8 mouse cellular contexts compared by ENCODE assay signal in genomic region chr3:97680631-97681320, GRCm38 (mm10). TPM values are rescaled to one million over a fixed set of nuclear protein-coding genes. Genes with fewer than 3 reads are reported as not detected.
DNase-seq lines count a peak whose midpoint lies in the region; ATAC-seq and TF ChIP-seq lines count a peak whose summit lies in the region.

No protein-coding gene starts in this region.

- H3K9me3 ChIP-seq in heart, embryonic 13.5 days = no peaks in the 10 kb centered on the region
- H3K9me3 ChIP-seq in kidney, postnatal 0 days (replicated peaks; ENCODE audit: low read length) = no peaks in the 10 kb centered on the region
- no peaks in the 10 kb centered on the region for H3K9me3 ChIP-seq in liver, embryonic 12.5 days (replicated peaks)

- H3K9ac ChIP-seq in heart, embryonic 13.5 days = peak overlapping the region; percentile 77
- peak overlapping the region; percentile 48; the same call in 1 of the 2 replicates for H3K9ac ChIP-seq in kidney, postnatal 0 days (ENCODE audit: low read depth, low read length)
- H3K9ac ChIP-seq in liver, embryonic 12.5 days = peak overlapping the region; percentile 63

- no peak for TF ChIP-seq POLR2A in myocyte (IDR thresholded peaks at IDR 0.05; ENCODE audit: insufficient read length, low read depth)

- no peaks in the 10 kb centered on the region for H3K36me3 ChIP-seq in heart, embryonic 13.5 days
- H3K36me3 ChIP-seq in kidney, postnatal 0 days (ENCODE audit: insufficient read depth, low read length) = no peaks in the 10 kb centered on the region
- H3K36me3 ChIP-seq in liver, embryonic 12.5 days = no peaks in the 10 kb centered on the region
- no peaks in the 10 kb centered on the region for H3K36me3 ChIP-seq in myocyte (ENCODE audit: control insufficient read depth, insufficient read depth)
- no peaks in the 10 kb centered on the region for H3K36me3 ChIP-seq in splenic B cell, adult 2 months (ENCODE audit: control insufficient read depth, insufficient read depth, low read length, poor library complexity, severe bottlenecking)

- peak; percentile 85 for ATAC-seq in CD4-positive, CD25-positive, alpha-beta regulatory T cell, adult 4 months
- ATAC-seq in erythroid progenitor cell, adult 5-6 weeks (replicated peaks; ENCODE audit: low FRiP score, poor library complexity, severe bottlenecking) = peak; percentile 73
- peak; percentile 37; the same call in 1 of the 2 replicates for ATAC-seq in heart, embryonic 13.5 days (ENCODE audit: extremely low read depth, insufficient number of reproducible peaks, low FRiP score, low TSS enrichment)
- peak; percentile 50 for ATAC-seq in kidney, postnatal 0 days (replicated peaks; ENCODE audit: low FRiP score, low read depth)
- peak; percentile 80 for ATAC-seq in liver, embryonic 12.5 days

- H3ac ChIP-seq in myocyte (ENCODE audit: control insufficient read depth, insufficient read length) = no peak overlapping the region

- DNase-seq in c-Kit-negative CD71-positive TER-119-positive erythroid progenitor cells, embryonic 14.5 days (ENCODE audit: low read depth, low spot score) = peak; percentile 32
- peak; percentile 73 for DNase-seq in kidney, postnatal 0 days (ENCODE audit: low spot score)
- DNase-seq in splenic B cell, adult 2 months (ENCODE audit: low read depth, low spot score) = peak; percentile 89

- no peak overlapping the region; the same call in 1 of the 2 replicates for H3K27ac ChIP-seq in heart, embryonic 13.5 days (replicated peaks)
- H3K27ac ChIP-seq in kidney, postnatal 0 days = no peak overlapping the region
- no peak overlapping the region for H3K27ac ChIP-seq in liver, embryonic 12.5 days

- peak; percentile 86 for TF ChIP-seq CTCF in kidney, postnatal 0 days (IDR thresholded peaks at IDR 0.05; ENCODE audit: low read depth)

- H3K79me2 ChIP-seq in myocyte (ENCODE audit: control insufficient read depth, insufficient read depth) = no peaks in the 10 kb centered on the region

- peaks cover 9% of the 10 kb centered on the region for H3K27me3 ChIP-seq in heart, embryonic 13.5 days (replicated peaks)
- no peaks in the 10 kb centered on the region for H3K27me3 ChIP-seq in kidney, postnatal 0 days (ENCODE audit: insufficient read depth, low read length)
- H3K27me3 ChIP-seq in liver, embryonic 12.5 days (replicated peaks) = peaks cover 30% of the 10 kb centered on the region
- H3K27me3 ChIP-seq in myocyte (ENCODE audit: control insufficient read depth, insufficient read depth, insufficient read length) = no peaks in the 10 kb centered on the region
- no peaks in the 10 kb centered on the region for H3K27me3 ChIP-seq in splenic B cell, adult 2 months (ENCODE audit: control insufficient read depth, insufficient read depth, low read length, poor library complexity, severe bottlenecking)

- peak overlapping the region; percentile 55 for H3K4me3 ChIP-seq in heart, embryonic 13.5 days
- peak overlapping the region; percentile 35 for H3K4me3 ChIP-seq in kidney, postnatal 0 days (replicated peaks; ENCODE audit: low read depth, low read length)
- peak overlapping the region; percentile 54 for H3K4me3 ChIP-seq in liver, embryonic 12.5 days
- peak overlapping the region; percentile 14 for H3K4me3 ChIP-seq in myocyte

- H3K4me2 ChIP-seq in heart, embryonic 13.5 days = peak overlapping the region; percentile 90
- H3K4me2 ChIP-seq in kidney, postnatal 0 days (ENCODE audit: low read length) = peak overlapping the region; percentile 81
- peak overlapping the region; percentile 89 for H3K4me2 ChIP-seq in liver, embryonic 12.5 days
- H3K4me2 ChIP-seq in myocyte (ENCODE audit: low read depth) = peak overlapping the region; percentile 73

- peaks cover 33% of the 10 kb centered on the region for H3K4me1 ChIP-seq in heart, embryonic 13.5 days
- H3K4me1 ChIP-seq in kidney, postnatal 0 days (replicated peaks; ENCODE audit: insufficient read depth, low read length) = peaks cover 5% of the 10 kb centered on the region; the same call in 1 of the 2 replicates
- H3K4me1 ChIP-seq in liver, embryonic 12.5 days = peaks cover 19% of the 10 kb centered on the region

- WGBS in heart, embryonic 13.5 days = under 1% methylated on average over 28 of the region's 28 CpGs
- WGBS in kidney, postnatal 0 days = 1% methylated on average over 28 of the region's 28 CpGs
- under 1% methylated on average over 28 of the region's 28 CpGs for WGBS in liver, embryonic 12.5 days (ENCODE audit: insufficient replicate concordance)

TF ChIP-seq in myocyte, 11 proteins besides CTCF, POLR2A, EP300 and RAD21:
- TF ChIP-seq USF1 (IDR thresholded peaks at IDR 0.05; ENCODE audit: low read depth) (no peak), MAX (IDR thresholded peaks at IDR 0.05; ENCODE audit: low read depth) (no peak), POLR2AphosphoS2 (IDR thresholded peaks at IDR 0.05; ENCODE audit: insufficient read length, low read depth) (no peak), CEBPB (IDR thresholded peaks at IDR 0.05; ENCODE audit: insufficient read depth, poor library complexity, severe bottlenecking) (no peak), TCF3 (IDR thresholded peaks at IDR 0.05; ENCODE audit: insufficient read length, low read depth) (no peak), REST (IDR thresholded peaks at IDR 0.05; ENCODE audit: insufficient read depth, insufficient read length) (no peak), E2F4 (IDR thresholded peaks at IDR 0.05; ENCODE audit: insufficient read depth) (no peak), MYOG (IDR thresholded peaks at IDR 0.05; ENCODE audit: control insufficient read depth in 1 of 3, insufficient read depth in 1 of 3, insufficient read length in 2 of 3, low read depth in 2 of 3) (no peak), MYOD1 (IDR thresholded peaks at IDR 0.05; ENCODE audit: control insufficient read depth in 1 of 3, insufficient read length in 2 of 3, low read depth in 2 of 3) (no peak), SRF (IDR thresholded peaks at IDR 0.05; ENCODE audit: control insufficient read depth, insufficient read length, low read depth) (no peak), TCF12 (IDR thresholded peaks at IDR 0.05; ENCODE audit: insufficient read depth, poor library complexity, severe bottlenecking) (no peak)

RNA-seq across cellular contexts. Expression of gene Gm17651, which starts 6.3 kb away (rescaled TPM):
- not detected for polyA plus RNA-seq in CD4-positive, CD25-positive, alpha-beta regulatory T cell, adult 4 months (2017; shearing (Covaris generic))
- total RNA-seq in erythroid progenitor cell, adult 5-6 weeks (2015; ENCODE audit: low replicate concordance) = not detected in 2 replicates
- total RNA-seq in erythroid progenitor cell, adult 5-6 weeks (2017; ENCODE audit: low replicate concordance) = not detected in 2 replicates
- not detected in 2 replicates for polyA plus RNA-seq in heart, embryonic 13.5 days (2015; fragmentation: Nextera tagmentation; extraction: Ambion mirVana)
- polyA plus RNA-seq in kidney, postnatal 0 days (2015; fragmentation: Nextera tagmentation; extraction: Ambion mirVana) = not detected in 2 replicates
- polyA plus RNA-seq in liver, embryonic 12.5 days (2016; fragmentation: Nextera tagmentation; extraction: Ambion mirVana) = not detected in 2 replicates
- polyA plus RNA-seq in myocyte (2012; fragmentation: generic; extraction: Trizol) = not detected

RNA-seq across cellular contexts. Expression of gene Prkab2, which starts 22.8 kb away (rescaled TPM):
- polyA plus RNA-seq in CD4-positive, CD25-positive, alpha-beta regulatory T cell, adult 4 months (2017; shearing (Covaris generic)) = 1 to 10 TPM; 2.5 to 2.9 TPM
- 0.36 and 0.42 TPM in 2 replicates for total RNA-seq in erythroid progenitor cell, adult 5-6 weeks (2015; ENCODE audit: low replicate concordance)
- 0.38 and 0.64 TPM in 2 replicates for total RNA-seq in erythroid progenitor cell, adult 5-6 weeks (2017; ENCODE audit: low replicate concordance)
- 14.1 and 15.4 TPM in 2 replicates for polyA plus RNA-seq in heart, embryonic 13.5 days (2015; fragmentation: Nextera tagmentation; extraction: Ambion mirVana)
- polyA plus RNA-seq in kidney, postnatal 0 days (2015; fragmentation: Nextera tagmentation; extraction: Ambion mirVana) = 4.1 and 4.7 TPM in 2 replicates
- polyA plus RNA-seq in liver, embryonic 12.5 days (2016; fragmentation: Nextera tagmentation; extraction: Ambion mirVana) = 2.8 and 3.1 TPM in 2 replicates
- 8.8 TPM for polyA plus RNA-seq in myocyte (2012; fragmentation: generic; extraction: Trizol)

RNA-seq across cellular contexts. Expression of gene Fmo5, which starts 52.2 kb away (rescaled TPM):
- polyA plus RNA-seq in CD4-positive, CD25-positive, alpha-beta regulatory T cell, adult 4 months (2017; shearing (Covaris generic)) = 10 to 100 TPM; 13.4 to 14.9 TPM
- total RNA-seq in erythroid progenitor cell, adult 5-6 weeks (2015; ENCODE audit: low replicate concordance) = 2.1 and 3.2 TPM in 2 replicates
- 0.83 and 0.90 TPM in 2 replicates for total RNA-seq in erythroid progenitor cell, adult 5-6 weeks (2017; ENCODE audit: low replicate concordance)
- polyA plus RNA-seq in heart, embryonic 13.5 days (2015; fragmentation: Nextera tagmentation; extraction: Ambion mirVana) = 3.2 and 4.4 TPM in 2 replicates
- 9.1 and 12.6 TPM in 2 replicates for polyA plus RNA-seq in kidney, postnatal 0 days (2015; fragmentation: Nextera tagmentation; extraction: Ambion mirVana)
- 5.6 and 5.7 TPM in 2 replicates for polyA plus RNA-seq in liver, embryonic 12.5 days (2016; fragmentation: Nextera tagmentation; extraction: Ambion mirVana)
- polyA plus RNA-seq in myocyte (2012; fragmentation: generic; extraction: Trizol) = 0.17 TPM

Comparison
In these comparisons a context has a peak if more than half of its experiments do, and no peak if none do; other contexts are left out.
1. DNase-seq: peak in every context shown above with its lines; median percentile 89 in splenic B cell, adult 2 months; 73 in kidney, postnatal 0 days; 32 in c-Kit-negative CD71-positive TER-119-positive erythroid progenitor cells, embryonic 14.5 days.